In genomic region chr9:68842134-68842892, GRCm38 (mm10) we compare ENCODE assay signal across 11 mouse cellular contexts.
DNase-seq lines count a peak whose midpoint lies in the region; ATAC-seq lines count a peak whose summit lies in the region.
"Had no signal": no experiment of that assay in that cellular context is flagged by ENCODE, and none has a peak within 500 bp of the region (broad histone marks: within the 10 kb centered on the region; RNA-seq: fewer than 3 reads in every experiment).

No protein-coding gene starts in this region.

- no peak overlapping the region for H3K4me3 ChIP-seq in hindbrain, embryonic 11.5 days (ENCODE audit: low read depth, low read length)
- H3K4me3 ChIP-seq in hindbrain, embryonic 10.5 days, result no peak overlapping the region
- H3K4me3 ChIP-seq in hindbrain, embryonic 13.5 days, result no peak overlapping the region
- no peak overlapping the region for H3K4me3 ChIP-seq in neural tube, embryonic 14.5 days (ENCODE audit: low read depth, low read length)
- H3K4me3 ChIP-seq: liver, embryonic 15.5 days had no signal

- peak; percentile 23 for DNase-seq in embryo, embryonic 10 days (ENCODE audit: low spot score)
- no peak for DNase-seq in embryo, embryonic 10.5 days (ENCODE audit: low spot score)
- peak; percentile 17 for DNase-seq in hindbrain, embryonic 11.5 days (ENCODE audit: low spot score)
- DNase-seq in hindbrain, embryonic 10.5 days (ENCODE audit: low spot score), result no peak
- DNase-seq in layer of hippocampus, adult 8-10 months (ENCODE audit: low spot score in 2 of 2), result no peak
- DNase-seq in liver, result no peak
- DNase-seq: kidney, postnatal 25 days; spleen, adult 18-20 months had no signal

- H3K36me3 ChIP-seq in hindbrain, embryonic 11.5 days (ENCODE audit: control insufficient read depth, insufficient read depth, low read length), result no peaks in the 10 kb centered on the region
- H3K36me3 ChIP-seq in hindbrain, embryonic 10.5 days, result no peaks in the 10 kb centered on the region
- no peaks in the 10 kb centered on the region for H3K36me3 ChIP-seq in hindbrain, embryonic 13.5 days
- H3K36me3 ChIP-seq in neural tube, embryonic 14.5 days (ENCODE audit: control insufficient read depth, insufficient read depth, low read length), result no peaks in the 10 kb centered on the region
- H3K36me3 ChIP-seq: liver, embryonic 15.5 days had no signal

- no peaks in the 10 kb centered on the region for H3K9me3 ChIP-seq in hindbrain, embryonic 11.5 days (ENCODE audit: control insufficient read depth, low read length)
- H3K9me3 ChIP-seq in hindbrain, embryonic 10.5 days, result no peaks in the 10 kb centered on the region
- H3K9me3 ChIP-seq in hindbrain, embryonic 13.5 days, result no peaks in the 10 kb centered on the region
- H3K9me3 ChIP-seq in neural tube, embryonic 14.5 days (ENCODE audit: control insufficient read depth, low read length), result no peaks in the 10 kb centered on the region
- H3K9me3 ChIP-seq: liver, embryonic 15.5 days had no signal

- H3K4me2 ChIP-seq in hindbrain, embryonic 11.5 days (replicated peaks; ENCODE audit: low read depth, low read length), result no peak overlapping the region
- peak overlapping the region; percentile 39 for H3K4me2 ChIP-seq in hindbrain, embryonic 13.5 days
- H3K4me2 ChIP-seq in neural tube, embryonic 14.5 days (ENCODE audit: low read depth, low read length), result peak overlapping the region; percentile 12; the same call in 1 of the 2 replicates
- H3K4me2 ChIP-seq: liver, embryonic 15.5 days had no signal

- H3K27me3 ChIP-seq in hindbrain, embryonic 11.5 days (ENCODE audit: control insufficient read depth, insufficient read depth, low read length), result no peaks in the 10 kb centered on the region
- H3K27me3 ChIP-seq in hindbrain, embryonic 10.5 days (ENCODE audit: insufficient read depth, poor library complexity, severe bottlenecking), result no peaks in the 10 kb centered on the region
- no peaks in the 10 kb centered on the region for H3K27me3 ChIP-seq in hindbrain, embryonic 13.5 days
- no peaks in the 10 kb centered on the region for H3K27me3 ChIP-seq in neural tube, embryonic 14.5 days (ENCODE audit: control insufficient read depth, insufficient read depth, low read length)
- H3K27me3 ChIP-seq: liver, embryonic 15.5 days had no signal

- no peak overlapping the region for H3K9ac ChIP-seq in hindbrain, embryonic 11.5 days (ENCODE audit: low read depth, low read length)
- no peak overlapping the region for H3K9ac ChIP-seq in hindbrain, embryonic 13.5 days
- H3K9ac ChIP-seq in neural tube, embryonic 14.5 days (replicated peaks; ENCODE audit: low read depth, low read length), result no peak overlapping the region; the same call in 1 of the 2 replicates
- H3K9ac ChIP-seq: liver, embryonic 15.5 days had no signal

- no peaks in the 10 kb centered on the region for H3K4me1 ChIP-seq in hindbrain, embryonic 11.5 days (replicated peaks; ENCODE audit: control insufficient read depth, insufficient read depth, low read length)
- peaks cover 10% of the 10 kb centered on the region; the same call in 1 of the 2 replicates for H3K4me1 ChIP-seq in hindbrain, embryonic 10.5 days (replicated peaks)
- peaks cover 34% of the 10 kb centered on the region for H3K4me1 ChIP-seq in hindbrain, embryonic 13.5 days (replicated peaks)
- H3K4me1 ChIP-seq in neural tube, embryonic 14.5 days (ENCODE audit: control insufficient read depth, insufficient read depth, low read length), result peaks cover 3% of the 10 kb centered on the region
- H3K4me1 ChIP-seq: liver, embryonic 15.5 days had no signal

- 71% methylated on average over 16 of the region's 16 CpGs for WGBS in hindbrain, embryonic 11.5 days
- 76% methylated on average over 16 of the region's 16 CpGs for WGBS in hindbrain, embryonic 10.5 days
- WGBS in hindbrain, embryonic 13.5 days, result 31% methylated on average over 16 of the region's 16 CpGs
- WGBS in neural tube, embryonic 14.5 days, result 32% methylated on average over 16 of the region's 16 CpGs

- H3K27ac ChIP-seq in hindbrain, embryonic 11.5 days (ENCODE audit: low read depth, low read length), result no peak overlapping the region
- no peak overlapping the region for H3K27ac ChIP-seq in hindbrain, embryonic 10.5 days
- peak overlapping the region; percentile 72 for H3K27ac ChIP-seq in hindbrain, embryonic 13.5 days
- H3K27ac ChIP-seq in neural tube, embryonic 14.5 days (ENCODE audit: low read depth, low read length), result no peak overlapping the region
- H3K27ac ChIP-seq: liver, embryonic 15.5 days had no signal

- no peak for ATAC-seq in hindbrain, embryonic 11.5 days (ENCODE audit: low FRiP score)
- peak; percentile 54; the same call in 1 of the 2 replicates for ATAC-seq in hindbrain, embryonic 13.5 days (ENCODE audit: low FRiP score)
- ATAC-seq in neural tube, embryonic 14.5 days (ENCODE audit: low read depth), result no peak; the same call in 1 of the 2 replicates

Comparison
In these comparisons a context has a peak if more than half of its experiments do, and no peak if none do; other contexts are left out.
1. DNase-seq: peak in embryo, embryonic 10 days (single experiment) and hindbrain, embryonic 11.5 days (single experiment); none in embryo, embryonic 10.5 days (single experiment), hindbrain, embryonic 10.5 days (single experiment), layer of hippocampus, adult 8-10 months (0 of 2) and liver (single experiment).